Mouse (Mus musculus) adrenal gland, adult 2 months (tissue): ENCODE results near the gene Actr3b. TPM values are rescaled to one million over a fixed set of nuclear protein-coding genes. Genes with fewer than 3 reads are reported as not detected.
"Not testable (repeated sequence)": the region's sequence is repeated elsewhere in the genome, so short reads cannot be mapped to it uniquely, and the experiment has no call there.

Source experiments
- DNase-seq: peaks from one replicate; pipeline ENCODE4 v3.0.0; 2021
- long read RNA-seq: library from polyadenylated mRNA; stranded (forward); transcript quantifications from one replicate; pipeline ENCODE4 v2.0.0, GENCODE M21; 2021
- polyA plus RNA-seq: library from polyadenylated mRNA; depleted of rRNA; stranded (reverse); fragments of >200 nt; gene quantifications from 2 replicates; pipeline ENCODE4 v1.2.3, GENCODE M21; 2012; rRNA removed
- total RNA-seq, 2 experiments: library from RNA; stranded (reverse); gene quantifications; 2 replicates each; pipeline ENCODE4 v1.2.3; 2021

Gene Actr3b
- total RNA-seq, result 1 to 10 TPM; 6.2 to 9.3 TPM
- polyA plus RNA-seq, result 1.7 and 1.8 TPM in 2 replicates
- long read RNA-seq, transcript Actr3b-201 (12 exons, 1,712 nt), result major isoform, 8 of 15 reads
- long read RNA-seq, partial matches to known transcripts, result 0 of 15 reads
- long read RNA-seq, other reads (novel, unspliced or antisense), result 5 of 15 reads

- peak; percentile 93 for DNase-seq
Observed at GRCm38 (mm10) chr5:25759460-25760409, at the start of gene Actr3b. Gene Actr3b (plus strand): TSS chr5:25759997.

GRCm38 (mm10) chr5:25713001-25713706, 46.6 kb upstream of the Actr3b start:
- not testable (repeated sequence) for DNase-seq

GRCm38 (mm10) chr5:25719390-25719789, 40.4 kb upstream of the Actr3b start:
- no peak for DNase-seq

DNA sequence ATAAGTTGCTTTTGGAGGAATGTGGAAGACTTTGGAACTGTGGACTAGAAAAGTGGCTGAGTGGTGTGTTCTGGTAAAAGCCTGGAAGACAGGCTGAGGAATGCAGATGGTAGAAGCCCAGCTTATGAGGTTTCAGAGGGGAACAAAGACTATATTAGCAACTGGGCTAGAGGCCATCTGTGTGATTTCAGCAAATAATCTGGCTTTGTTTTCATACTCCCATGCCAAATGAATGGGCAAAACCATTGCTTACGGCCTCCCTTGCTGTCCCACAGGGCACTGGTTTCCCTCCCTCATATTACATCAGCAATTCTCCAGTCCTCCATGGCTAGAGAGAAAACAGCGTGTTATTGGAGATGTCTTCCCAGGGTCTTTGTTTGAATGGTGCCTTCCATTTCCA, 36.8 kb upstream of the Actr3b start:
- peak; percentile 29 for DNase-seq

- DNase-seq, result no peak
Observed at GRCm38 (mm10) chr5:25724134-25724675, 35.6 kb upstream of the Actr3b start.

DNA sequence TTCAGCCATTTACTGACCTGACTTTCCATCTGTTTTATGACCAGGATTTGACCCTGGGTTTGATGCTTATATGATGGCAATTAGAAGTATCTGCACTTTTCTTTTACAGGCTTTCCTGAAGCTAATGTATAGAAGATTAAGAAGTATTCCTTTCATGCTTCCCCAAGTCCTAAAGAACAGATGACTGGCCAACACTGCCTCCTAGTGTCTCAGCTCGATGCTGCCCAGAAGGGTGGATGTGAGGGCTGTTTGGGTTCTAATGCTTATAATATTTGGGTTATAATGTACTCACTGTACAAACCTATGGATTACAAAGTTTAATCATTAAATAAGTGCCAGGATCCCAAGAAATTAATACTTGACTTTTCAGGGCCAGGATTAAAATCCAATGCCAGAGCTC, 25.5 kb upstream of the Actr3b start:
- DNase-seq, result peak; percentile 45

- no peak for DNase-seq
Observed at GRCm38 (mm10) chr5:25735861-25736260, 23.9 kb upstream of the Actr3b start.

DNA sequence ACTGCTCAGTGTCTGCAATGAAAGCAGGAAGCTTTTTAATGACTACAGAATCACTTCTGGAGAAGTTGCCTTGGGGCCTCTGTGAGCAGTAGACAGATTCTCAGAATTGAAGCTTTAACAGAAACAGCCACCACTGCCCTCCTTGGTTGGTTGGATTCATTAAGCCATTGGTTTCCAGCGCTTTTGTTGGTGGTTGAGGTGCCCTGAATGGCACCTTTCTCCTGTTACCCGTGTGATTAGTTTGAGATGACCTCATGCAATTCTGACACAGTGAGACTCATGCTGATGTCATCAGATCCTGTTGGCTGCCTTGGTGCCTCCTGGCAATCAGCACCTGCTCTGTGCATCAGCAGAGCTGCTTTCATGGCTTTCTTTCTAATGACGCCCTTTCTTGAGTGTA, 21.3 kb upstream of the Actr3b start:
- DNase-seq, result peak; percentile 50

DNA sequence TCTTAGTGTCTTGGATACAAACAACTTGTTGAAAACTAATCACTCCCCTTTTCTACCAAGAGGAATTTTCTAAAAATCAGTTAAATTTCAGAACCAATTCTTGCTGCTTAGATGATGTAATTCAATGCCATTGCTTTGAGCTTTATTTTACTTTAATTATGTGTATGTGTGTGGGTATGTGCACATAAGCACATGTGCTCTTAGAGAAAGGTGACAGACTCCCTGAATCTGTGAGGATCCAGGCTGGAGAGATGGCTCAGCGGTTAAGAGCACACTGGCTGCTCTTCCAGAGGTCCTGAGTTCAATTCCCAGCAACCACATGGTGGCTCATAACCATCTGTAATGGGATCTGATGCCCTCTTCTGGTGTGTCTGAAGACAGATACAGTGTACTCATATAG, 20.9 kb upstream of the Actr3b start:
- DNase-seq, result not testable (repeated sequence)

DNA sequence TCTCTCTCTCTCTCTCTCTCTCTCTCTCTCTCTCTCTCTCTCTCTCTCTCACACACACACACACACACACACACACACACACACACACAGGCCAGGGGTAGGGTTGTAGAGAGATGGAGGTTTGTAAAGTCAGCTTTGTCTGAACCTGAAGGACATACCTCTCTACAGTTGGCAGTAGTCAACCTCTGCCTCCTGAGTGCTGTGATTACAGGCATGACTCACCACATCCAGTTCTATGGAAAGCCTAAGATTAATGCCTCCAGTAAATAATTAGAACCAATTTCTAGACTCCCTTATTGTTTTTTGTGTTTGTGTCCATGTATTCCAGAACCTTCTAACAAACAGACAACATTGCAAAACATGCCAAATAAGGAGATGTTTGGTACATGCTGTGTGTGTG, 11.9 kb upstream of the Actr3b start:
- no peak for DNase-seq

GRCm38 (mm10) chr5:25748613-25749012, 11.2 kb upstream of the Actr3b start:
- no peak for DNase-seq

DNA sequence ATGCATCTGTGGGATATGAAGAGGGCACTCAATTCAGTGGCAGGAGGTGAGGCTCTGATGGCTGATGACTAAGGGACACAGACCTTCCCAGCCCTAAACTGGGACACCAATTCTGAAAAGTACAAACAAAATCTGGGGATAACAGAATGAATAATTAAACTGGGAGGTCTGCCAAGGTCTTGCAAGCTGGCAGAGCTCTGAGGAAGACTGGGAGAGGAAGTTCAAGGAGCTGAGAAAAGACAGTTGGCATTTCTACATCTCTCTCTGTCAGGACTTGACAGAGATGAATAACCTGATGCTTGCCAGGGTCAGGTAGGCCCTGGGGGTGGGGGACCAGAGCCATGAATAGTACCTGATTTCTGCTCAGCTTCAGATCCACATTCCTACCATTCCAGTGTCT, 8.2 kb upstream of the Actr3b start:
- DNase-seq, result peak; percentile 87

- peak; percentile 45 for DNase-seq
Observed at GRCm38 (mm10) chr5:25752862-25753261, 6.9 kb upstream of the Actr3b start.

DNA sequence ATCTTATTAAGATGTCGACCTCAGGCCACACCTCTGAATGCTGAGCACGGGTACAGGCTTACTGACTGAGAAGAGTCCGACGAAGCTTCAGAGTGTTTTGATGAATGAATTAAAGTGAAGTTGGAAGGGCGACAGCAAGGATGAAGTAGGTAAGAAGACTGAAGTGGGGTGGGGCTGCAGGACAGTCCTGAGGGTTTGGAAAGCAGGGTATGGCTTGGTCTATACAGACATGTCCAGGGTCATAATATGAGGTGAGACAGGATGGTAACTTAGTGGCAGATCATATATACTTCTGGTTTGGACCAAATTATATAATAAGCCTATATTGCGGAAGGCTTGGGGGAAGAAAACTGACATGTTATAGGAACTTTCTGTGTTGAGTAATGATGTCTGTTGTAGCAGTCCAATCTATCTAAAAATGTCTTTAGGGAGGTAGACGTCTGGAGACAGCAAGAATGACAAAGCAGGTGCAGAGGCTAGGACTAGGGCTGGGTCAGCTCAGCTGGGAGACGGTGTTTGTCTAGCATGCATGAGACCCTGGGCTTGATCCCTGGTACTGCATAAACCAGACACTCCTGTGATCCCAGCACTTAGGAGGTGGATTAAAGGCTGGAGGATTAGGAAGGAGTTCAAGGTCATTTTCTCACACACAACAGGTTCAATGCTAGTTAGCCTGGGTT, 6.1 kb upstream of the Actr3b start:
- DNase-seq, result no peak

DNA sequence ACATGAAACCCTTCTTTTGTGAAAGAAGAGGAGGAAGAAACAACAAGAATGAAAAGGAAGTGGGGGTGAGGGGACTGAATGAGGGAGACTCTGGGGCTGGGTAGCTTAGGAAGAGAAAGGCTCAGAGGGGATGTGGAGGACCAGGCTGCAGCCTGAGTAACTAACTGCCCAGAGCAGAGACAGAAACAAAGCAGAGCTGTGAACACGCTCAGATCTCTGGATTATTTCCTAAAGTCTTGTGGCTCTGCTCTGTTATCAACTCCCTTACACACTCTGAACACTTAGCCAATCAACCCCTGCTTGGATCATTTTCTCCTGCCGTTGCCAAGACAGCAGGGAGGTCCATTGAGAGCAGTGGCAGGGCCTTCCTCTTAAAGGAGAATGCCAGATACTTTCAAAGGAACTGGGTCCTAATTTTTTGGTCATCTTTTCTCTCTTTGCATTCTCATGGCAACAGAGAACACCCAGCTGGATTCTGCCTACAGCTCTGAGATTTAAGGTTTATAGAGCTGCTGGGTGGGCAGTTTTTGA, 5.5 kb upstream of the Actr3b start:
- peak; percentile 51 for DNase-seq

GRCm38 (mm10) chr5:25760410-25760832, 624 bp downstream of the Actr3b start:
- DNase-seq, result no peak

DNA sequence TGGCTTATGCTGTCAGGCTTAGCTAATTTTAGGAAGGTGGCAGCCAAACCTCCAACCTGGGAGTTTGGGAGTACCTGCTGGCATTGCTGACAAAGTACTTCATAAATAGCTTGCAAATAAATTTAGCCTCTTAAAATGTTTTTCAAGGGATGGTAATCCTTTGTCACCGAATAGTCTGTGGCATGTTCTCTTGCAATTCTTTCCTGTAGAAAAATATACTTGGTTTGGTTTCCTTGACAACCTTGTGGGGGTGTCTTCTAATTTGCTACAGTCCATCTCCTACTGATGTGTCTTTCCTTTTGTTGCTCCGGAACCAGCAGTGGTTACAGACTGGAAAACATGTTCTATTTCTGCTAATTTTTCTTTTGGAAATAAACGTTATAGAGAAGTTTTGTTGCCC, 1.1 kb downstream of the Actr3b start:
- no peak for DNase-seq

- DNase-seq, result no peak
Observed at GRCm38 (mm10) chr5:25761850-25762249, 2.1 kb downstream of the Actr3b start.

DNA sequence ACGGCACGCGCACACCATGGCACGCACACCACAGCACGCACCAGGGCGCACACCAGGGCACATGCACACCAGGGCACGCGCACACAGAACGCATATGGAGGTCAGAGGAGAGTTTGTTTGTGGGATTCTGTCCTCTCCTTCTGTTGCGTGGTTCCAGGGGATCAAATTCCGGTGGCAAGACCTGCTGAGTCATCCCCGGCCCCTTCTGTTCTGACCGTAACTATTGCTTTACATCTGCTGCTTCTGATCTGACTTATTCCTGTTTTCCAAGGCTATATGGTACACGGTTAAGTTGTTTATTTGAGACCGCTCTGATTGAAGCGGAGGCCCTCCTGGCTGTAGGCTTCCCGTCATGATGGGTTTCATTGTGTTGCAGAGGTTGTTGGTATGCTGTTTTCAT, 9.2 kb downstream of the Actr3b start:
- DNase-seq, result no peak

- DNase-seq, result no peak
Observed at GRCm38 (mm10) chr5:25769406-25769805, 9.6 kb downstream of the Actr3b start.

GRCm38 (mm10) chr5:25772456-25772855, 12.7 kb downstream of the Actr3b start:
- DNase-seq, result no peak
